In the genomic region with DNA sequence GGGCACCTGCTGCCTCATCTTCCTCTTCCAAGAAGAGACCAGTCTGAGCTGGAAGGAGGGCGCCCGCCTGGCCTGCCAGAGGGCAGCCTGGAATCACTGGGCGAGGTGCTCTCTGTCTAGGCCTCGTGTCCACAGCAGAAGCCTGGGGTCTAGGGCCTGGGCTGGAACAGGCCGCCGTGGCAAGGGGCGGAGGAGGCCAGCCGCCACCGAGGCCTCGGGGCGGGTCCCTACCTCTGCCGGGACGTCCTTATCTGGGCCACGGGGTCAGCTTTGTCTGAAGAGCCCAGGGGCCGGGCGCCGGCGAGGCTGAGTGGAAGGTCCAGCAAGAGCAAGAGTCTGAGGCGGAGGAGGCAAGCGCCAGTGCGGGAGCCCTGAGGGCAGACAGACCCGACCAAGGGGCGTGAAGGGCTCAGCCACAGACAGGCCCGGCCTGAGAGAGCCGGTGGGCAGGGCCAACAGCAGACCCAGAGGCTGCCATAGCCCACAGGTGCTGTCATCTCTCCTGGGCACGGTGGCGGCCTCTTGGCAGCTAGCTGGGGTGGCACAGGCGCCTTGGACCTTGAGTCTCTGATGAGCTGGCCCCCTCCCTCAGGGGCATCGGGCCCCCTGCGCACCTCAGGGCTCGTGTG, we compare ENCODE assay signal across 15 mouse cellular contexts. TPM values are rescaled to one million over a fixed set of nuclear protein-coding genes. Genes with fewer than 3 reads are reported as not detected.
DNase-seq lines count a peak whose midpoint lies in the region; ATAC-seq and TF ChIP-seq lines count a peak whose summit lies in the region.
"Had no signal": no experiment of that assay in that cellular context is flagged by ENCODE, and none has a peak within 500 bp of the region (broad histone marks: within the 10 kb centered on the region; RNA-seq: fewer than 3 reads in every experiment).

No protein-coding gene starts in this region.

- H3K4me3 ChIP-seq in forebrain, embryonic 15.5 days, result no peak overlapping the region
- H3K4me3 ChIP-seq in forebrain, postnatal 0 days (ENCODE audit: low read depth, low read length), result no peak overlapping the region
- no peak overlapping the region for H3K4me3 ChIP-seq in limb, embryonic 14.5 days (replicated peaks; ENCODE audit: low read length)
- H3K4me3 ChIP-seq in limb, embryonic 10.5 days, result no peak overlapping the region
- H3K4me3 ChIP-seq in liver, embryonic 11.5 days (ENCODE audit: low read depth, low read length), result no peak overlapping the region
- H3K4me3 ChIP-seq: limb, embryonic 12.5 days; neural tube, embryonic 12.5 days had no signal

- no peak for DNase-seq in forebrain, postnatal 0 days
- DNase-seq in limb, embryonic 14.5 days (ENCODE audit: low spot score), result no peak
- DNase-seq in limb, embryonic 10.5 days (ENCODE audit: low spot score), result no peak
- peak; percentile 34 for DNase-seq in ZHBTc4 (ENCODE audit: low read depth, low spot score)
- DNase-seq in liver, embryonic 11.5 days (ENCODE audit: low spot score), result no peak
- DNase-seq in gastrocnemius, postnatal 25 days, result no peak
- no peak for DNase-seq in embryo, embryonic 9.5 days (ENCODE audit: extremely low spot score)
- DNase-seq: cerebellum, postnatal 10 days; kidney, adult 9 months; thymus, postnatal 25 days had no signal

- TF ChIP-seq POLR2A in limb, embryonic 14.5 days (IDR thresholded peaks at IDR 0.05; ENCODE audit: borderline replicate concordance, extremely low read depth, insufficient read depth, insufficient read length), result no peak

- 91% methylated on average over 31 of the region's 31 CpGs for WGBS in forebrain, embryonic 15.5 days
- WGBS in forebrain, postnatal 0 days, result 90% methylated on average over 30 of the region's 31 CpGs
- WGBS in limb, embryonic 14.5 days, result 93% methylated on average over 27 of the region's 31 CpGs
- WGBS in limb, embryonic 10.5 days, result 88% methylated on average over 31 of the region's 31 CpGs
- WGBS in liver, embryonic 11.5 days, result 76% methylated on average over 31 of the region's 31 CpGs

- no peaks in the 10 kb centered on the region for H3K9me3 ChIP-seq in forebrain, embryonic 15.5 days
- no peaks in the 10 kb centered on the region for H3K9me3 ChIP-seq in forebrain, postnatal 0 days (ENCODE audit: low read length)
- H3K9me3 ChIP-seq in limb, embryonic 14.5 days (ENCODE audit: control insufficient read depth, low read length), result no peaks in the 10 kb centered on the region
- no peaks in the 10 kb centered on the region for H3K9me3 ChIP-seq in limb, embryonic 10.5 days (replicated peaks)
- H3K9me3 ChIP-seq in liver, embryonic 11.5 days (ENCODE audit: control insufficient read depth, low read length), result no peaks in the 10 kb centered on the region
- H3K9me3 ChIP-seq: G1E; limb, embryonic 12.5 days; neural tube, embryonic 12.5 days had no signal

- H3K4me2 ChIP-seq in forebrain, embryonic 15.5 days (replicated peaks), result no peak overlapping the region
- no peak overlapping the region for H3K4me2 ChIP-seq in forebrain, postnatal 0 days (ENCODE audit: low read depth)
- no peak overlapping the region for H3K4me2 ChIP-seq in limb, embryonic 14.5 days (replicated peaks; ENCODE audit: low read depth, low read length, severe bottlenecking)
- no peak overlapping the region for H3K4me2 ChIP-seq in liver, embryonic 11.5 days
- H3K4me2 ChIP-seq: limb, embryonic 12.5 days; neural tube, embryonic 12.5 days had no signal

- no peak for TF ChIP-seq CTCF in forebrain, postnatal 0 days (IDR thresholded peaks at IDR 0.05; ENCODE audit: low read depth)

- H3K9ac ChIP-seq in forebrain, embryonic 15.5 days (replicated peaks), result no peak overlapping the region
- no peak overlapping the region for H3K9ac ChIP-seq in forebrain, postnatal 0 days
- H3K9ac ChIP-seq in limb, embryonic 14.5 days (ENCODE audit: low read depth, low read length, severe bottlenecking), result no peak overlapping the region
- H3K9ac ChIP-seq in liver, embryonic 11.5 days (ENCODE audit: low read depth, low read length), result no peak overlapping the region
- H3K9ac ChIP-seq: limb, embryonic 12.5 days; neural tube, embryonic 12.5 days had no signal

- H3K36me3 ChIP-seq in forebrain, embryonic 15.5 days, result peaks cover 77% of the 10 kb centered on the region
- peaks cover 77% of the 10 kb centered on the region for H3K36me3 ChIP-seq in forebrain, postnatal 0 days (ENCODE audit: insufficient read depth)
- peaks cover 81% of the 10 kb centered on the region for H3K36me3 ChIP-seq in limb, embryonic 14.5 days (ENCODE audit: control insufficient read depth, insufficient read depth, low read length)
- peaks cover 97% of the 10 kb centered on the region for H3K36me3 ChIP-seq in limb, embryonic 10.5 days
- peaks cover 73% of the 10 kb centered on the region for H3K36me3 ChIP-seq in liver, embryonic 11.5 days (ENCODE audit: control insufficient read depth, insufficient read depth, low read length)

- H3K27me3 ChIP-seq in forebrain, embryonic 15.5 days, result no peaks in the 10 kb centered on the region
- no peaks in the 10 kb centered on the region for H3K27me3 ChIP-seq in forebrain, postnatal 0 days (ENCODE audit: insufficient read depth, low read length)
- H3K27me3 ChIP-seq in limb, embryonic 14.5 days (ENCODE audit: control insufficient read depth, insufficient read depth, low read length), result no peaks in the 10 kb centered on the region
- no peaks in the 10 kb centered on the region for H3K27me3 ChIP-seq in limb, embryonic 10.5 days (ENCODE audit: low read depth, poor library complexity, severe bottlenecking)
- H3K27me3 ChIP-seq in liver, embryonic 11.5 days (replicated peaks; ENCODE audit: control insufficient read depth, insufficient read depth, low read length), result no peaks in the 10 kb centered on the region
- H3K27me3 ChIP-seq: limb, embryonic 12.5 days; neural tube, embryonic 12.5 days had no signal

- 0 out of 2 replicates have a peak, but pooled peaks have one; percentile 13 for ATAC-seq in forebrain, embryonic 15.5 days (replicated peaks)
- no peak for ATAC-seq in forebrain, postnatal 0 days
- ATAC-seq in limb, embryonic 14.5 days (ENCODE audit: low FRiP score, low read depth), result peak; percentile 9; the same call in 1 of the 2 replicates
- ATAC-seq in liver, embryonic 11.5 days (replicated peaks; ENCODE audit: low FRiP score), result peak; percentile 47
- ATAC-seq: activated CD4-positive, CD25-positive, alpha-beta regulatory T cell, adult 4 months had no signal

- H3K4me1 ChIP-seq in forebrain, embryonic 15.5 days, result no peaks in the 10 kb centered on the region
- no peaks in the 10 kb centered on the region for H3K4me1 ChIP-seq in forebrain, postnatal 0 days (ENCODE audit: insufficient read depth)
- no peaks in the 10 kb centered on the region for H3K4me1 ChIP-seq in limb, embryonic 14.5 days (ENCODE audit: control insufficient read depth, insufficient read depth, low read length)
- no peaks in the 10 kb centered on the region for H3K4me1 ChIP-seq in limb, embryonic 10.5 days
- H3K4me1 ChIP-seq in liver, embryonic 11.5 days (replicated peaks; ENCODE audit: control insufficient read depth, insufficient read depth, low read length), result 0 out of 2 replicates have a peak, but pooled peaks cover 4% of the 10 kb centered on the region
- H3K4me1 ChIP-seq: limb, embryonic 12.5 days; neural tube, embryonic 12.5 days had no signal

- H3K27ac ChIP-seq in forebrain, embryonic 15.5 days (replicated peaks), result no peak overlapping the region
- H3K27ac ChIP-seq in forebrain, postnatal 0 days (ENCODE audit: low read depth, low read length), result no peak overlapping the region
- H3K27ac ChIP-seq in limb, embryonic 14.5 days (replicated peaks; ENCODE audit: low read depth, low read length), result no peak overlapping the region
- no peak overlapping the region for H3K27ac ChIP-seq in limb, embryonic 10.5 days
- no peak overlapping the region for H3K27ac ChIP-seq in liver, embryonic 11.5 days (ENCODE audit: low read depth, low read length)
- H3K27ac ChIP-seq: limb, embryonic 12.5 days; neural tube, embryonic 12.5 days had no signal

RNA-seq across cellular contexts. Expression of a gene that starts 12.8 kb away (rescaled TPM):
- 107 and 111 TPM in 2 replicates for polyA plus RNA-seq in forebrain, embryonic 15.5 days (2015; fragmentation: Nextera tagmentation; extraction: Ambion mirVana)
- 75.0 and 114 TPM in 2 replicates for total RNA-seq in forebrain, postnatal 0 days (2014; rRNA removed)
- 44.8 and 64.3 TPM in 2 replicates for polyA plus RNA-seq in forebrain, postnatal 0 days (2015; fragmentation: Nextera tagmentation; extraction: Ambion mirVana)
- 108 and 110 TPM in 2 replicates for polyA plus RNA-seq in limb, embryonic 14.5 days (2012; rRNA removed)
- 36.9 and 46.9 TPM in 2 replicates for polyA plus RNA-seq in limb, embryonic 14.5 days (2014; fragmentation: Nextera tagmentation; extraction: Ambion mirVana)
- polyA plus RNA-seq in limb, embryonic 10.5 days (2016; fragmentation: Nextera tagmentation; extraction: Ambion mirVana), result 142 and 157 TPM in 2 replicates
- 54.9 and 60.9 TPM in 2 replicates for polyA plus RNA-seq in liver, embryonic 11.5 days (2014; fragmentation: Nextera tagmentation; extraction: Ambion mirVana)
- 10 to 100 TPM; 28.2 to 37.0 TPM for total RNA-seq in gastrocnemius, postnatal 25 days (2021)

RNA-seq across cellular contexts. Expression of a gene that starts 16.6 kb away (rescaled TPM):
- 138 and 140 TPM in 2 replicates for polyA plus RNA-seq in forebrain, embryonic 15.5 days (2015; fragmentation: Nextera tagmentation; extraction: Ambion mirVana)
- total RNA-seq in forebrain, postnatal 0 days (2014; rRNA removed), result 74.2 and 86.2 TPM in 2 replicates
- 76.0 and 80.5 TPM in 2 replicates for polyA plus RNA-seq in forebrain, postnatal 0 days (2015; fragmentation: Nextera tagmentation; extraction: Ambion mirVana)
- 157 and 162 TPM in 2 replicates for polyA plus RNA-seq in limb, embryonic 14.5 days (2012; rRNA removed)
- polyA plus RNA-seq in limb, embryonic 14.5 days (2014; fragmentation: Nextera tagmentation; extraction: Ambion mirVana), result 67.5 and 74.0 TPM in 2 replicates
- 84.7 and 106 TPM in 2 replicates for polyA plus RNA-seq in limb, embryonic 10.5 days (2016; fragmentation: Nextera tagmentation; extraction: Ambion mirVana)
- polyA plus RNA-seq in liver, embryonic 11.5 days (2014; fragmentation: Nextera tagmentation; extraction: Ambion mirVana), result 61.4 and 74.3 TPM in 2 replicates
- total RNA-seq in gastrocnemius, postnatal 25 days (2021), result 10 to 100 TPM; 26.0 to 33.3 TPM

RNA-seq across cellular contexts. Expression of a gene that starts 49.3 kb away (rescaled TPM):
- 80.2 and 80.8 TPM in 2 replicates for polyA plus RNA-seq in forebrain, embryonic 15.5 days (2015; fragmentation: Nextera tagmentation; extraction: Ambion mirVana)
- total RNA-seq in forebrain, postnatal 0 days (2014; rRNA removed), result 28.2 and 37.7 TPM in 2 replicates
- 59.2 and 85.6 TPM in 2 replicates for polyA plus RNA-seq in forebrain, postnatal 0 days (2015; fragmentation: Nextera tagmentation; extraction: Ambion mirVana)
- polyA plus RNA-seq in limb, embryonic 14.5 days (2012; rRNA removed), result 75.6 and 80.0 TPM in 2 replicates
- polyA plus RNA-seq in limb, embryonic 14.5 days (2014; fragmentation: Nextera tagmentation; extraction: Ambion mirVana), result 97.3 and 117 TPM in 2 replicates
- polyA plus RNA-seq in limb, embryonic 10.5 days (2016; fragmentation: Nextera tagmentation; extraction: Ambion mirVana), result 132 and 134 TPM in 2 replicates
- polyA plus RNA-seq in liver, embryonic 11.5 days (2014; fragmentation: Nextera tagmentation; extraction: Ambion mirVana), result 84.6 and 97.6 TPM in 2 replicates
- 10 to 100 TPM; 36.6 to 37.5 TPM for total RNA-seq in gastrocnemius, postnatal 25 days (2021)

RNA-seq across cellular contexts. Expression of a gene that starts 55.5 kb away (rescaled TPM):
- 38.8 and 40.3 TPM in 2 replicates for polyA plus RNA-seq in forebrain, embryonic 15.5 days (2015; fragmentation: Nextera tagmentation; extraction: Ambion mirVana)
- 38.2 and 55.4 TPM in 2 replicates for total RNA-seq in forebrain, postnatal 0 days (2014; rRNA removed)
- polyA plus RNA-seq in forebrain, postnatal 0 days (2015; fragmentation: Nextera tagmentation; extraction: Ambion mirVana), result 35.4 and 42.0 TPM in 2 replicates
- 63.8 and 80.0 TPM in 2 replicates for polyA plus RNA-seq in limb, embryonic 14.5 days (2012; rRNA removed)
- polyA plus RNA-seq in limb, embryonic 14.5 days (2014; fragmentation: Nextera tagmentation; extraction: Ambion mirVana), result 36.0 and 41.1 TPM in 2 replicates
- polyA plus RNA-seq in limb, embryonic 10.5 days (2016; fragmentation: Nextera tagmentation; extraction: Ambion mirVana), result 36.7 and 37.2 TPM in 2 replicates
- 25.7 and 26.4 TPM in 2 replicates for polyA plus RNA-seq in liver, embryonic 11.5 days (2014; fragmentation: Nextera tagmentation; extraction: Ambion mirVana)
- 10 to 100 TPM; 10.9 TPM for total RNA-seq in gastrocnemius, postnatal 25 days (2021)
